Mouse (Mus musculus) mouse trophoblast stem cell (cell line): Measurements from ENCODE around the gene Arhgap10.

ENCODE experiments used
- in situ Hi-C, 2 experiments: fragments of 300-500 bp; cut with MseI, MboI; formaldehyde crosslinking; loops; 2 replicates in 1 of 2; 3 replicates in 1 of 2; pipeline ENCODE4 v1.15.1; 2025

Arhgap10 gene

DNA sequence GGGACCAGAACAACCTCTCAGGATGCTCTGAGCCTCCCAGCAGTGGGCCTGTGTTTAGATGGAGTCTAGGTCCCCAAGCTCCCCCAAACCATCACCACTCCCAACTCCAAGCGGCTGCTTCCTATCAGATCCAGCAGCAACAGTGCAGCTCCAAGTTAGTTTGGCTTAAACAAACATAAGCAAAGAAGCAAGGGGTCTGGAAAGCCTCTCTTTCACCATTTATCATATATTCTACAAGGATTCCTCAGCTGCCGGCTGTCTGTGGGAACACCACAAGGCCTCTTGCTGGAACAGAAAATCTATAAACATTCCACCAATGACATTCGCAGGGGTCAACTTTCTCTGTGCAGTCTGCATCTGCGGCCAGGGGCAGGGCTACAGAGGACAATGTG, 29.5 kb downstream of the Arhgap10 start:
- in situ Hi-C loops, result no loop called here

GRCm38 (mm10) chr8:77487590-77488214, 30.1 kb downstream of the Arhgap10 start:
- in situ Hi-C loops, result no loop called here

DNA sequence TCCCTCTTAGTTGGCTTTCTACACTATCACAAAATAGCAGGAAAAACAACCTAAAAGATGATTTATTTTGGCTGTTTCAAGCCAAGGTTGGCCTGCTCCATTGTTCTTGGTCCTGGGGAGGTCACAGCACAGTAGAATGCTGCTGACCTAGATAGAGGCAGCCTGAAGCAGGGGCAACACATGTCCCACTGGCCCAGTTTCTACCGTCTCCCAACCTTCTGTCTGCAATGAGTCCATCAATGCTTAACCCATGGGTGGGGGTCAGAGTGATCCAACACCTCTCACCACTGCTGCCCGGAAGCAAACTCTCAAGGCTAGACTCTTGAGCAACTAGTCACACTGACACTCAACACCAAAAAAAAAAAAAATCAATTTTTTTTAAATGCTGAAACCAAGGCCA, 31.0 kb downstream of the Arhgap10 start:
- in situ Hi-C loops, result no loop called here

- in situ Hi-C loops, result no loop called here
Measured at GRCm38 (mm10) chr8:77484817-77485216, 32.9 kb downstream of the Arhgap10 start.

DNA sequence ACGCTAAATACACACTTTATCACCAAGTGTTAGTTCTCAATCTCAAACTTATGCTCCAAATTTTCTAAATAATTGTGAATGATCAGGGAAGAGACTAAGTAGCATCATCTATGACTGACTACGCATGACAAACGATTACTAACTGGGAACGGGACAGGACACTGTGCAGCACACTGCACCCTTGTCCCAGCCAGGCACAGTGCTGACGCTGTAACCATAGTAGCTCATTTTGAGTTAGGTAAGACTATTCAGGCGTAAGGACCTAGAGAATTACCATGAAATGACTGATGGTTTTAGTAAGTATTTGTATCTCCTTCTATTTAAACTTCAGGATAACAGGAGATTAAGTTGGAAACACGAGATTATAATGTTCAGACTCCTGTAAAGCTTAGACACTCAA, 33.5 kb downstream of the Arhgap10 start:
- in situ Hi-C loops, result no loop called here

DNA sequence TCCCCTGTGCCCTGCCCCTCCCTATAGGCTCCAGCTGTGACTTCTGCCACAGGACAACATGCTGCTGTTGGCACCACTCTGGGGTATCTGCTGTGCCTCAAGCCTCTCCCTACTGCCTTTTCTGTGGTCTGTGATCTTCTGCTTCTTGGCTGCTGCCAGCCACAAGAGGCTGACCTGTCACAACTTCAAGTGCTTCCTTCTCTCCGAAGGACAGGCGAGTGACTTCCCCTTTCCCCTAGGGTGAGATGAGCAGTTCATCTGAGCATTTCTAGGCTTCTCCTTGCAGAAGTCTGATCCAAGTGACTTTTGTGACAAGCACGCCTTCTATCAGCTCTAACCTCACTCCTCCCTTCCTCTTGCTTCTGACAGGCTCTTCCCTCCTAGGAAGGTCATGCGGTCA, 34.1 kb downstream of the Arhgap10 start:
- in situ Hi-C loops, result no loop called here

DNA sequence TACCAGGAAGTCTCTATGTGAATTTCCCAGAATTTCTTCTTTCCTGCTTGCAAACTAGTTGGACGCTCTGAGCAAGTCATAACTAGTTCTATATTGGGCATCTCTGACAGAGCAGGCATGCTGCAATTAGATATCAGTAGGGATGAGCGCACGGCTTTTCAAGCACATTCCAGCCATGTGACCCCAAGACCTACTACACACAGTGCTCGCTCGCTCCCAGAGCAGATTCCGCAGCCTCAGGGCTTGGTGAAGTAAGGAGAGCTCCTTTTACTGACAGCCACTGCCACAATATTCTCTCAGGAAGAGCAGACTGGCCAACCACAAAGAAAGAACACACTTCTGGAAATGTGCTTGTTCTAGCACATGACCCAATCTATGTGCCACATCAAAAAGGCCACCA, 36.0 kb downstream of the Arhgap10 start:
- in situ Hi-C loops, result no loop called here

- in situ Hi-C loops, result no loop called here
Measured at GRCm38 (mm10) chr8:77479995-77480394, 37.8 kb downstream of the Arhgap10 start.

GRCm38 (mm10) chr8:77478913-77479273, 38.9 kb downstream of the Arhgap10 start:
- in situ Hi-C loops, result no loop called here

DNA sequence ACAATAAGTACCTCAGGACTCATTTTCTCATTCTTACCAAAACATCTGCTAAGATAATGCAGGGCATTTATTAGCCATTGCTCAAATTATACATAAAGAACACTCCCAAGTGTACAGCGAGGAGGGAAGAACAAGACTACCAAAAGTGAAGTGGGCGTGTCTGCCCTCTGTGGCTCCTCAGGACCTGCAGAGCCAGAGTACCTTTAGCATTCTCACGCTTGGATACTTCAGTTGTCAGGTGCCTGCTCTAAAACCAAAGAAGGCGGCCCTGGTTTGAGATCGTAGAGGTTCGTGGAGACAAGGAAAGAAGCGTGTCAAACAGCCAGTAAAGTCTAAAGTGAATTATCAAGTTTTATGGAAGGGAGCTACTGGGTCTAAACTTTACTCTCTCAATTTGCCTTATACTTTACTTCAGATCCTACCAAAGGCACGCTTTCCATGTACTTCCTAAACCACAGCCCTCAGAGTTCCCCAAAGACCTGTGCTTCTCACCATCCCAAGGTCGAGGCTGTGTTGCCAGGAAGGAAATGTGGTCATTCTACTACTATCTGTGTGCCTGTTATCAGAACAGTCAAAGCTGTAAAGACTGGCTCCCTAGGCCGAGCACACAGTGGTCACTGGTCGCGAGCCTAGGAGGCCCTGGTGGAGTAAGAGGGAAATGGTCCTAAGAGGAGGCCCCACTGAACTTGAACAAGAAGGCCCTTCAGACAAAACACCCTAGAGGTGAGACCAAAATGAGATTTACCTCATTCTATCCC, 39.4 kb downstream of the Arhgap10 start:
- in situ Hi-C loops, result no loop called here

GRCm38 (mm10) chr8:77477684-77478083, 40.1 kb downstream of the Arhgap10 start:
- in situ Hi-C loops, result no loop called here

GRCm38 (mm10) chr8:77474614-77475013, 43.1 kb downstream of the Arhgap10 start:
- in situ Hi-C loops, result no loop called here

- in situ Hi-C loops, result no loop called here
Measured at GRCm38 (mm10) chr8:77473773-77474172, 44.0 kb downstream of the Arhgap10 start.

DNA sequence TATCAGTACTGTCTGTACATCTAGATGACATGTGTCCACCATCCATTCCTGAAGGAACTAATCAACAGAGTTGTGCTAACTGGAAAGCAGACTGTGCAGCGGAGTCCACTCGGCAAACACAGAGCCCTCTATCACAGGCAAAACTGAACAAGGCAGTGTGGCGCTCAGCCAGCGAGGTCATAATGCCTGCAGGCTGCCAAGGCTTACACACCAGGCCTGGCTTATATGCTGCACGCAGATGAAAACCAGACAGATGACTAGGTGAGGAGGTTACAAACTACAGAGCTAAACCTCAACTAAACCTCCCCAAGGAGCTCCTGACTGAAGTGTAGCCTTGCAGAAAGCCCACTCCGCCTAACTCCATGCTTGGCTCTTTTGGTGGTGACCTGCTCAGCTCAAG, 44.4 kb downstream of the Arhgap10 start:
- in situ Hi-C loops, result no loop called here

GRCm38 (mm10) chr8:77461392-77461791, 56.4 kb downstream of the Arhgap10 start:
- in situ Hi-C loops, result no loop called here

GRCm38 (mm10) chr8:77460363-77460762, 57.4 kb downstream of the Arhgap10 start:
- in situ Hi-C loops, result no loop called here

- in situ Hi-C loops, result no loop called here
Measured at GRCm38 (mm10) chr8:77459696-77460095, 58.1 kb downstream of the Arhgap10 start.

DNA sequence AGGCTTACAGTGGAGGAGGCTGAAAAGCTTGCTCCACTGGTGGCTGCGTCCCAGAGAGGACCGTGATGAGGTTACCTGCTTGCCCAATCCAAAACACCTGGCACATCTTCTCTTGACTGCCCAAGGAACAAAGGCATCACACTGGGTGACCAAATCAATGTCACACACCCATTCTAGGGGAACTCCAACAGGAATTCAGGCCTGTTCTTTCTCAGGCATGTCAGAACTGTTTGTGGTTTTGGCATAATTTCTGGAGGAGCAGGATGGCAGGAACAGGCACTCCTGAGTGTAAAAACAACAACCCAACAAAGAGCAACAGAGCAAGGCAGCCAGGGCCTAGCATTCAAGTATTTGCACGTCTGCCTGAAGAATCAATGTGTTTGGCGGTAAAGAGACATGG, 59.2 kb downstream of the Arhgap10 start:
- in situ Hi-C loops, result no loop called here

- in situ Hi-C loops, result no loop called here
Measured at GRCm38 (mm10) chr8:77456263-77456662, 61.5 kb downstream of the Arhgap10 start.

GRCm38 (mm10) chr8:77453836-77454235, 63.9 kb downstream of the Arhgap10 start:
- in situ Hi-C loops, result no loop called here

- in situ Hi-C loops, result no loop called here
Measured at GRCm38 (mm10) chr8:77451466-77452382, 66.0 kb downstream of the Arhgap10 start.

DNA sequence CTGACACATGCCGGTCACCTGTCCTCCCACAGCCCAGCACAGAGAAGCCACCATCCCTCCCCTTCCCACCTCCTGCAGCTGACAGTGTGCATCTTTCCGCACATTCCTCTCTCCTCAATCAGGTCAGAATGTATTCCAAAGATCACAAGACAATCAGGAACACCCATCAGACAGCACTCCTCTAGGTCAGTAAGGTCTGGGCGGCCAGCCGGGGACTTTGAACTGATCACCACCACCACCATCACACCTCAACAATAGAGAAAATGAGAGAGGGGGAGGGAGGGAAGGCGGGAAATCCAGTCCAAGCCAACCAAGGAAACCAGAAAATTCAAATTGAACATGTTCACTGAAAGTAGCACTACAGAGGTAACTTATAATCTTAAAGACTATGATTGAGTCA, 66.7 kb downstream of the Arhgap10 start:
- in situ Hi-C loops, result no loop called here
